Mouse (Mus musculus) MEL (cell line): ENCODE results near the gene Atad1. TPM values are rescaled to one million over a fixed set of nuclear protein-coding genes. Genes with fewer than 3 reads are reported as not detected.

ENCODE experiments used
- DNase-seq: peaks from one replicate; pipeline ENCODE4 v3.0.0; 2011; ENCODE audit warnings: low read depth, low spot score
- H3K27ac ChIP-seq: 2 replicates; pipeline ENCODE4 v1.5.1; 2012; ENCODE audit warnings: low read depth, mild to moderate bottlenecking, control low read depth, low read length, moderate library complexity; ENCODE audit not compliant: control insufficient read depth
- H3K27me3 ChIP-seq, 2 experiments: fragments of 150-350 bp in 1 of 2; sonication (generic) in 1 of 2; 2 replicates each; pipeline ENCODE4 v1.6.1; 2012; ENCODE audit warnings: low read length in 2 of 2, mild to moderate bottlenecking in 2 of 2, improper control_type of control experiment in 1 of 2, moderate library complexity in 1 of 2; ENCODE audit not compliant: insufficient read depth in 2 of 2, control insufficient read depth in 1 of 2
- H3K36me3 ChIP-seq, 2 experiments: 2 replicates each; pipeline ENCODE4 v1.6.1; 2012 to 2014; ENCODE audit warnings: low read length in 2 of 2, improper control_type of control experiment in 1 of 2, inconsistent platforms in 1 of 2, mild to moderate bottlenecking in 1 of 2; ENCODE audit not compliant: insufficient read depth in 2 of 2, control insufficient read depth in 1 of 2
- H3K4me1 ChIP-seq, 2 experiments: fragments of 150-350 bp in 1 of 2; sonication (generic) in 1 of 2; 2 replicates each; pipeline ENCODE4 v1.6.1; 2012; ENCODE audit warnings: low read length in 2 of 2, improper control_type of control experiment in 1 of 2, mild to moderate bottlenecking in 1 of 2; ENCODE audit not compliant: insufficient read depth in 2 of 2, control insufficient read depth in 1 of 2
- H3K4me3 ChIP-seq, 2 experiments: fragments of 150-350 bp in 1 of 2; sonication (generic) in 1 of 2; 2 replicates each; pipeline ENCODE4 v1.5.1; 2012; ENCODE audit warnings: low read depth in 2 of 2, low read length in 2 of 2, mild to moderate bottlenecking in 2 of 2, moderate library complexity in 2 of 2, control low read depth in 1 of 2, improper control_type of control experiment in 1 of 2; ENCODE audit not compliant: control insufficient read depth in 1 of 2, insufficient read depth in 1 of 2
- H3K79me2 ChIP-seq: 2 replicates; pipeline ENCODE4 v1.6.1; 2012; ENCODE audit warnings: mild to moderate bottlenecking, low read length, moderate library complexity; ENCODE audit not compliant: control insufficient read depth, poor library complexity, insufficient read depth
- H3K9ac ChIP-seq: 2 replicates; pipeline ENCODE4 v1.6.1; 2012; ENCODE audit warnings: low read depth, mild to moderate bottlenecking, control low read depth, low read length, moderate library complexity; ENCODE audit not compliant: control insufficient read depth, poor library complexity, severe bottlenecking
- H3K9me3 ChIP-seq: fragments of 150-350 bp; sonication (generic); replicated peaks from 2 replicates; pipeline ENCODE4 v1.6.1; 2012; ENCODE audit warnings: mild to moderate bottlenecking, low read length, improper control_type of control experiment, moderate library complexity; ENCODE audit not compliant: insufficient read depth
- CTCF ChIP-seq, 3 experiments: IDR thresholded peaks in 2 of 3; conservative IDR thresholded peaks in 1 of 3; 2 replicates each; pipeline ENCODE4 v1.5.1; 2011 to 2012; ENCODE audit warnings: low read length in 3 of 3, low read depth in 2 of 3, mild to moderate bottlenecking in 2 of 3, improper control_type of control experiment in 1 of 3, inconsistent platforms in 1 of 3, mixed read lengths in 1 of 3, moderate library complexity in 1 of 3; ENCODE audit not compliant: control insufficient read depth in 1 of 3, insufficient read depth in 1 of 3, poor library complexity in 1 of 3, severe bottlenecking in 1 of 3
- ETS1 ChIP-seq: IDR thresholded peaks from 2 replicates; pipeline ENCODE4 v1.6.1; 2012; ENCODE audit warnings: low read depth, mild to moderate bottlenecking, inconsistent platforms, low read length, improper control_type of control experiment, moderate library complexity
- GATA1 ChIP-seq: IDR thresholded peaks from 2 replicates; pipeline ENCODE4 v1.6.1; 2011; ENCODE audit warnings: low read depth, low read length, improper control_type of control experiment
- HCFC1 ChIP-seq: IDR thresholded peaks from 2 replicates; pipeline ENCODE4 v1.6.1; 2012; ENCODE audit warnings: low read depth, mild to moderate bottlenecking, inconsistent platforms, low read length, improper control_type of control experiment, moderate library complexity
- MEF2A ChIP-seq: IDR thresholded peaks from 2 replicates; pipeline ENCODE4 v1.6.1; 2014; ENCODE audit warnings: low read depth, mild to moderate bottlenecking, inconsistent platforms, low read length, improper control_type of control experiment; ENCODE audit not compliant: poor library complexity, insufficient replicate concordance, severe bottlenecking; ENCODE audit errors: extremely low read depth
- MYC ChIP-seq: IDR thresholded peaks from 2 replicates; pipeline ENCODE4 v1.6.1; 2011; ENCODE audit warnings: low read depth, mild to moderate bottlenecking, low read length, improper control_type of control experiment, moderate library complexity
- NELFE ChIP-seq: IDR thresholded peaks from 2 replicates; pipeline ENCODE4 v1.6.1; 2011; ENCODE audit warnings: low read depth, low read length, improper control_type of control experiment
- POLR2A ChIP-seq, 2 experiments: IDR thresholded peaks; 2 replicates each; pipeline ENCODE4 v1.6.1; 2011 to 2012; ENCODE audit warnings: low read length in 2 of 2, mild to moderate bottlenecking in 2 of 2, control low read depth in 1 of 2, improper control_type of control experiment in 1 of 2, low read depth in 1 of 2, moderate library complexity in 1 of 2; ENCODE audit not compliant: control insufficient read depth in 1 of 2, insufficient read depth in 1 of 2, poor library complexity in 1 of 2
- POLR2AphosphoS2 ChIP-seq: IDR thresholded peaks from 2 replicates; pipeline ENCODE4 v1.6.1; 2011; ENCODE audit warnings: low read length, improper control_type of control experiment
- RAD21 ChIP-seq: IDR thresholded peaks from 2 replicates; pipeline ENCODE4 v1.6.1; 2011; ENCODE audit warnings: mild to moderate bottlenecking, low read depth, low read length, improper control_type of control experiment
- SIN3A ChIP-seq: IDR thresholded peaks from 2 replicates; pipeline ENCODE4 v1.6.1; 2012; ENCODE audit warnings: low read length, improper control_type of control experiment, inconsistent platforms
- SMC3 ChIP-seq: IDR thresholded peaks from 2 replicates; pipeline ENCODE4 v1.6.1; 2011; ENCODE audit warnings: low read depth, low read length, improper control_type of control experiment
- TCF12 ChIP-seq: IDR thresholded peaks from 2 replicates; pipeline ENCODE4 v1.6.1; 2014; ENCODE audit warnings: low read depth, mild to moderate bottlenecking, inconsistent platforms, low read length, improper control_type of control experiment, moderate library complexity
- ZC3H11A ChIP-seq: IDR thresholded peaks from 2 replicates; pipeline ENCODE4 v1.6.1; 2012; ENCODE audit warnings: low read depth, mild to moderate bottlenecking, inconsistent platforms, low read length, improper control_type of control experiment
- ZNF384 ChIP-seq: IDR thresholded peaks from 2 replicates; pipeline ENCODE4 v1.6.1; 2012; ENCODE audit warnings: low read depth, mild to moderate bottlenecking, inconsistent platforms, low read length, improper control_type of control experiment
- polyA plus RNA-seq, 2 experiments: library from polyadenylated mRNA; stranded (reverse) in 1 of 2; unstranded in 1 of 2; fragments of >175 nt in 1 of 2; fragments of >200 nt in 1 of 2; gene quantifications; 2 replicates each; pipeline versions ENCODE4 v1.2.1 to v1.2.4; 2012; ENCODE audit warnings: low replicate concordance in 2 of 2, low read depth in 1 of 2; ENCODE audit not compliant: insufficient read length in 2 of 2, insufficient read depth in 1 of 2, missing spikeins in 1 of 2
- total RNA-seq: library from RNA; depleted of rRNA; stranded (reverse); fragments of 300-350 nt; gene quantifications from 2 replicates; pipeline ENCODE4 v1.2.3, GENCODE M21; 2012

Gene Atad1
- total and polyA plus RNA-seq, 3 experiments: 35.8 to 48.4 TPM; not detected in 1

DNA sequence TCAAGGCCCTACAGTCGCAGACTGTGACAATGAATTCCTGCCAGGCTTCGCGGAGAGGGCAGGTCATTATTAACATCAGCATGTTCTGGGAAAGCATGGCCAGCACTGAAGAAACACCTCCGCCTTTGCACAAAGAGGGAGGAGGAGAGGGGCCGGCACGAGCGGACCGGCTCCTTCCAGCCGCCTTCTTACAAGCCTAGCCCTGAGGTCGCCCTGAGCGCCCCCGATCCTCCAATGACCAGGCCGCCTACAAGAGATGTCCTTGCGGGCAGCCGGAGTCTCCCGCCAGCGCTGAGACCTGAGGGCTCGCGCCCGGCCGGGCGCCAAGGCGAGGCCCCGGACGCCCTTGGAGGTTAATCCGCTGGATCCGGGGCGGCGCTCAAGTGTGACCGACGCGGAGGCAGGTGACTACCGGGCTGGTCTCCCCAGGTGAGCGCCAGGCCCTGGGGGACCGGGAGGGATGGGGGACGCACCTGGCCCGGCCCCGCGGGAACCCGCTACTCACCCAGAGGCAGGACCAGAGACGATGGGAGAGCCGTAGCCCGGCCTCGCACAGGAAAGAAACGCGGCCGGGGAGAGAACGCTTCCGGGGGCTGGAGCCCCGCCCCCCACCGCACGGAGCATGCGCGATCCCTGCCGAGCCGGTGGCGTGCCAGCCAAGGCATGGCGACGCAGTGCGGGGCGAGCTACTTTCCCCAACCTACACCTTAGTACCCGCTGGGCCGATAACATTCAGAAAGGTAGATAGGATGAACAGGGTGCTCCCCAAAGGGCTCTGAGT is 27.6 kb downstream of the Atad1 start (continued):
- TF ChIP-seq MYC (peak; percentile 94), ZNF384 (no peak), MEF2A (no peak)

DNA sequence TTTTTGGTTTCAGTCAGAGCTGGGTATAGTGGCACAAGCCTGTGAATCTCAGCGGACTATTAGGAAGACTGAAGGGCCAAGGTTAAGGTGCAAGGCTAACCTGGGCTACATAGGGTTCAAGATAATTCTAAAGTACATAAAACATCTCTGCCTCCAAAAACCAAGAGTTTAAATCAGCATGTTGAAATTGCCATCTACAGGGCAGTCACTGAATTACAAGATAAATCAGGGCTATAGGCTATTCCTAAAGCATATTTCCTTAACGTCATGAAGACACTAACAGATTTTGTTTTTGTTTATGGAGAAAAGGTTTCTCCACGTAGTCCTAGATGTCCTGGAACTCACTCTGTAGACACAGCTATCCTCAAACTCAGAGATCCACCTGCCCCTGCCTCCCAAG is 29.3 kb downstream of the Atad1 start:
- peaks cover 11 to 20% of the 10 kb centered on the region in 2 experiments for H3K36me3 ChIP-seq
- DNase-seq: peak; percentile 73
- H3K27ac ChIP-seq: no peak overlapping the region
- no peaks in the 10 kb centered on the region for H3K9me3 ChIP-seq
- peaks cover 33% of the 10 kb centered on the region for H3K79me2 ChIP-seq
- H3K9ac ChIP-seq: 0 out of 2 replicates have a peak overlapping the region, but pooled peaks have one; percentile 18
- TF ChIP-seq SMC3: peak; percentile 50
- TF ChIP-seq POLR2AphosphoS2: no peak
- TF ChIP-seq CTCF (IDR thresholded peaks at IDR 0.05 in 2 of 3, conservative IDR thresholded peaks at IDR 0.05 in 1 of 3; ENCODE audit: control insufficient read depth in 1 of 3, insufficient read depth in 1 of 3, low read depth in 2 of 3, low read length in 3 of 3, poor library complexity in 1 of 3, severe bottlenecking in 1 of 3): peak in 2 of 3 experiments; percentile 51 to 60; a peak in 4 of 6 replicates
- TF ChIP-seq ZC3H11A: 0 out of 2 replicates have a peak, but pooled peaks have one; percentile 9
- TF ChIP-seq RAD21: peak; percentile 58
- no peak for TF ChIP-seq HCFC1
- TF ChIP-seq POLR2A (IDR thresholded peaks at IDR 0.05; ENCODE audit: control insufficient read depth in 1 of 2, insufficient read depth in 1 of 2, low read depth in 1 of 2, low read length in 2 of 2, poor library complexity in 1 of 2): no peak
- no peak overlapping the region for H3K4me3 ChIP-seq
- H3K27me3 ChIP-seq: no peaks in the 10 kb centered on the region
- peaks cover 0 to 16% of the 10 kb centered on the region in 2 experiments; a peak in 3 of 4 replicates for H3K4me1 ChIP-seq

GRCm38 (mm10) chr19:32708996-32709395 is 30.6 kb downstream of the Atad1 start:
- Histone ChIP-seq H3K79me2 (peaks cover 33% of the 10 kb centered on the region), H3K9me3 (no peaks in the 10 kb centered on the region), H3K4me1 (peaks cover 0 to 16% of the 10 kb centered on the region in 2 experiments; a peak in 3 of 4 replicates), H3K36me3 (peaks cover 19 to 20% of the 10 kb centered on the region in 2 experiments), H3K4me3 (no peak overlapping the region), H3K27ac (no peak overlapping the region), H3K9ac (no peak overlapping the region), H3K27me3 (no peaks in the 10 kb centered on the region)
- TF ChIP-seq SIN3A: no peak
- no peak for TF ChIP-seq GATA1
- TF ChIP-seq MEF2A: no peak
- TF ChIP-seq ETS1: no peak
- no peak for TF ChIP-seq TCF12
- TF ChIP-seq NELFE: no peak
- DNase-seq: no peak
